Mouse (Mus musculus): ENCODE measurements around the gene Mpg.

GRCm38 (mm10) chr11:32242209-32242608 is 15.9 kb downstream of the Mpg start:
- TF ChIP-seq POLR2A (IDR thresholded peaks at IDR 0.05; ENCODE audit: low read depth, low read length) (no peak), CTCF (IDR thresholded peaks at IDR 0.05; ENCODE audit: extremely low read depth, insufficient read length, insufficient replicate concordance, low read depth, low read length) (no peak)
